Mouse (Mus musculus) kidney, adult 2 months (tissue): ENCODE data around the gene Idh2.

ENCODE experiments used
- CTCF ChIP-seq: fragments of 200-500 bp; conservative IDR thresholded peaks from 2 replicates; pipeline ENCODE4 v1.5.1; 2011; ENCODE audit warnings: low read depth, mild to moderate bottlenecking, control low read depth, low read length, moderate library complexity, mixed read lengths; ENCODE audit not compliant: insufficient read depth, insufficient read length
- POLR2A ChIP-seq: fragments of 200-500 bp; IDR thresholded peaks from one replicate; pipeline ENCODE4 v1.6.1; 2011; ENCODE audit warnings: low read depth, low read length, control low read depth

GRCm38 (mm10) chr7:80074921-80075441 is 40.2 kb downstream of the Idh2 start:
- TF ChIP-seq POLR2A (no peak), CTCF (no peak; the same call in 1 of the 2 replicates)
